Mouse (Mus musculus): ENCODE data around the gene Akirin1. TPM values are rescaled to one million over a fixed set of nuclear protein-coding genes. Genes with fewer than 3 reads are reported as not detected.

Akirin1 gene
- polyA plus RNA-seq, 2 experiments = 15.6 to 24.5 TPM

DNA sequence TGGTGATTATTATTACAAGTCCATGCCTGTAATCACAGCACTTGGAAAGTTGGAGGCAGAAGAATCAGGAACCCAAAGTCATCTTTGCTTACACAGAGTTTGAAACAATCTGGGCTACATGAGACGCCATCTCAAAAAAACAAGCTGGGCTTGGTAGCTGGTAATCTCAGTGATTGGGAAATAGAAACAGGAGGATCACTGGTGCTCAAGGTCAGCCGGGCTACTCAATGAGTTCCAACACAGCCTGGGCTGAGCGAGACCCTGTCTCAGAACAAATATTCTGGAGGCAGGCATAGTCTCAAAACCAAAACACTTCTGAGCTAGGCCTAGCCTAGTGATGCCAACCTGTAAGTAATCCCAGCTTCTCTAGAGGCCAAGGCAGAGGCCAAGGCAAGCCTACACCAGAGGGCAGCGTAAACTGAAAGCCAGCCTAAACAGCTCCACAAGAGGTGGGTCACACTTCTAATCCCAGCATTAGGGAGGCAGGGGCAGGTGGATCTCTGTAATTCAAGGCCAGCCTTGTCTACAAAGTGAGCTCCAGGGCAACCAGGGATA is 4.8 kb downstream of the Akirin1 start:
- H3K9ac ChIP-seq (replicated peaks) = no peak overlapping the region
- no peak overlapping the region for H3K4me3 ChIP-seq (ENCODE audit: insufficient read depth in 1 of 2, low read depth in 2 of 2, low read length in 2 of 2)
- H3K27me3 ChIP-seq (ENCODE audit: control insufficient read depth, insufficient read depth, low read length) = no peaks in the 10 kb centered on the region
- no peak overlapping the region for H3K4me2 ChIP-seq (ENCODE audit: low read depth)
- WGBS (ENCODE audit: insufficient replicate concordance) = 79% methylated on average over 4 of the region's 4 CpGs
- H3K9me3 ChIP-seq (ENCODE audit: control insufficient read depth, low read length) = no peaks in the 10 kb centered on the region
- no peak for DNase-seq (ENCODE audit: low read depth in 3 of 3, low spot score in 3 of 3)
- TF ChIP-seq EP300 (IDR thresholded peaks at IDR 0.05; ENCODE audit: low read depth) (no peak), CTCF (IDR thresholded peaks at IDR 0.05; ENCODE audit: low read depth) (no peak)
- no peak for ATAC-seq (ENCODE audit: insufficient read depth)
- no peak overlapping the region for H3K27ac ChIP-seq
- H3K36me3 ChIP-seq (replicated peaks; ENCODE audit: control insufficient read depth, insufficient read depth, low read depth) = peaks cover 13% of the 10 kb centered on the region
- H3K4me1 ChIP-seq (replicated peaks; ENCODE audit: control insufficient read depth in 2 of 2, insufficient read depth in 2 of 2, low read length in 1 of 2) = peaks cover 0 to 13% of the 10 kb centered on the region in 2 experiments; a peak in 3 of 4 replicates

DNA sequence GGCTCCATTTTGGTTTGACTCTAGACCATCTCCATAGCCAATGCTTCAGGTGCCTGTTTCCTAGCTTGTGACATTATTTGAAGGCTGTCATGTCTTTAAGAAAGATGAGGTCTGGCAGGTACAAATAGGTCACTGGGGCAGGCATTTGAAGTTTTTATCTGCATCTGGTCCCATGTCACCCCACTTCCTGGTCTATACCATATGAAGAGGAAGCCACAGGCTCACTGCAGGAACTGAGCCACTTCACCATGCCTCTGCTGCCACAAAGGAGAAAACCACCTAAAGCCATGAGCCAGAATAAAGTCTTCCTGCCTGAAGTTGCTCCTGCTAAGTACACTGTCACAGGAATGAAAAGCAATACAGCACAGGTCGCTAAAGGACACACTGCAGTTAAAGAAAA is 7.3 kb downstream of the Akirin1 start:
- WGBS (ENCODE audit: insufficient replicate concordance) = 23% methylated on average over 1 of the region's 1 CpGs
- ATAC-seq (ENCODE audit: insufficient read depth) (no peak), DNase-seq (ENCODE audit: low read depth in 3 of 3, low spot score in 3 of 3) (no peak)
- H3K4me3 ChIP-seq (ENCODE audit: insufficient read depth in 1 of 2, low read depth in 2 of 2, low read length in 2 of 2) = no peak overlapping the region
- H3K36me3 ChIP-seq (replicated peaks; ENCODE audit: control insufficient read depth, insufficient read depth, low read depth) = peaks cover 25% of the 10 kb centered on the region
- no peak overlapping the region for H3K9ac ChIP-seq (replicated peaks)
- no peak overlapping the region for H3K27ac ChIP-seq
- no peaks in the 10 kb centered on the region for H3K27me3 ChIP-seq (ENCODE audit: control insufficient read depth, insufficient read depth, low read length)
- no peak for TF ChIP-seq CTCF (IDR thresholded peaks at IDR 0.05; ENCODE audit: low read depth)
- no peak for TF ChIP-seq EP300 (IDR thresholded peaks at IDR 0.05; ENCODE audit: low read depth)
- peaks cover 0 to 7% of the 10 kb centered on the region in 2 experiments; a peak in 1 of 4 replicates for H3K4me1 ChIP-seq (replicated peaks; ENCODE audit: control insufficient read depth in 2 of 2, insufficient read depth in 2 of 2, low read length in 1 of 2)
- H3K4me2 ChIP-seq (ENCODE audit: low read depth) = no peak overlapping the region
- no peaks in the 10 kb centered on the region for H3K9me3 ChIP-seq (ENCODE audit: control insufficient read depth, low read length)

DNA sequence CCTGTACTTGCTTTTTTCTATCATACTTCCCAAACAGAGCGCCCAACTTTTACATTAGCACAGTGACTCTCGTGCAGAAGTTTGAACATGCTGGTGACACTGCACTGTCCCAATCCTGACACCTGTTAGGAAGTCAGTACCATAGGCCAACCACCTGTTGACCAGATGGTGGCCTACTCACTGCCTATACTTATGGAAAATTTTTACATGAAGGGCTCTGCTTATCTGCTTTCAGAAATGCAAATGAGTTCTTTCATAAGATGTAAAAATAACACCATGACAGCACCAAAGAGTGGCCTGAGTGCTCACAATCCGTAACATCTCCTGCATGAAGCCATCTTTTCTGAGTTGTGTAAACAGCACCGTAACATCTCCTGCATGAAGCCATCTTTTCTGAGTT is 11.4 kb downstream of the Akirin1 start:
- Histone ChIP-seq H3K4me3 (ENCODE audit: insufficient read depth in 1 of 2, low read depth in 2 of 2, low read length in 2 of 2) (no peak overlapping the region), H3K27ac (no peak overlapping the region), H3K27me3 (ENCODE audit: control insufficient read depth, insufficient read depth, low read length) (no peaks in the 10 kb centered on the region), H3K4me1 (replicated peaks; ENCODE audit: control insufficient read depth in 2 of 2, insufficient read depth in 2 of 2, low read length in 1 of 2) (0 out of 4 replicates have a peak, but pooled peaks cover 0 to 4% of the 10 kb centered on the region in 2 experiments), H3K9ac (replicated peaks) (no peak overlapping the region), H3K4me2 (ENCODE audit: low read depth) (no peak overlapping the region), H3K9me3 (ENCODE audit: control insufficient read depth, low read length) (no peaks in the 10 kb centered on the region), H3K36me3 (replicated peaks; ENCODE audit: control insufficient read depth, insufficient read depth, low read depth) (peaks cover 31% of the 10 kb centered on the region)
- TF ChIP-seq EP300 (IDR thresholded peaks at IDR 0.05; ENCODE audit: low read depth) (no peak), CTCF (IDR thresholded peaks at IDR 0.05; ENCODE audit: low read depth) (no peak)
- 87% methylated on average over 4 of the region's 4 CpGs for WGBS (ENCODE audit: insufficient replicate concordance)
- no peak for DNase-seq (ENCODE audit: low read depth in 3 of 3, low spot score in 3 of 3)
- no peak for ATAC-seq (ENCODE audit: insufficient read depth)

DNA sequence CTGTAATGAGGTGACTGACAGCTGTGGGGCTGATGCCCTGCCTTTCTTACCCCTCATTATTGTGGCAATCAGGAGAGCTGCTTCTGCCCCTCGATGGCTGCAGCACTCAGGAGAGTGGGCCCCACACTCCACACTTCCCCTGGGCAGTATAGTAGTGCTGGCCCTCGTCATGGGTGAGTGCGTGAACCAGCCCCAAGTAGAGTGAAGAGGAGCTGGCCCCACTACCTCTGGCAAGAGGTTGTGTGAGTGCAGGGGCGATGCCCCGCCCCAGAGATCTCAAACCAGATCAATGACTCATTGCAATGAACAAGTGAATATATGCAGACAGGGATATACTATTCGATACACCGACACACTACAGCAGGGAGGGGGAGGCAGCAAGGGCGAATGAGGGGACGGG is 16.6 kb downstream of the Akirin1 start:
- peaks cover 11% of the 10 kb centered on the region for H3K36me3 ChIP-seq (replicated peaks; ENCODE audit: control insufficient read depth, insufficient read depth, low read depth)
- H3K4me2 ChIP-seq (ENCODE audit: low read depth) = no peak overlapping the region
- ATAC-seq (ENCODE audit: insufficient read depth) (no peak), DNase-seq (ENCODE audit: low read depth in 3 of 3, low spot score in 3 of 3) (no peak)
- H3K4me3 ChIP-seq (ENCODE audit: insufficient read depth in 1 of 2, low read depth in 2 of 2, low read length in 2 of 2) = no peak overlapping the region
- H3K9ac ChIP-seq (replicated peaks) = no peak overlapping the region
- no peaks in the 10 kb centered on the region for H3K4me1 ChIP-seq (replicated peaks; ENCODE audit: control insufficient read depth in 2 of 2, insufficient read depth in 2 of 2, low read length in 1 of 2)
- H3K9me3 ChIP-seq (ENCODE audit: control insufficient read depth, low read length) = no peaks in the 10 kb centered on the region
- WGBS (ENCODE audit: insufficient replicate concordance) = 73% methylated on average over 9 of the region's 9 CpGs
- no peak overlapping the region for H3K27ac ChIP-seq
- H3K27me3 ChIP-seq (ENCODE audit: control insufficient read depth, insufficient read depth, low read length) = no peaks in the 10 kb centered on the region
- TF ChIP-seq EP300 (IDR thresholded peaks at IDR 0.05; ENCODE audit: low read depth) = no peak
- TF ChIP-seq CTCF (IDR thresholded peaks at IDR 0.05; ENCODE audit: low read depth) = no peak

DNA sequence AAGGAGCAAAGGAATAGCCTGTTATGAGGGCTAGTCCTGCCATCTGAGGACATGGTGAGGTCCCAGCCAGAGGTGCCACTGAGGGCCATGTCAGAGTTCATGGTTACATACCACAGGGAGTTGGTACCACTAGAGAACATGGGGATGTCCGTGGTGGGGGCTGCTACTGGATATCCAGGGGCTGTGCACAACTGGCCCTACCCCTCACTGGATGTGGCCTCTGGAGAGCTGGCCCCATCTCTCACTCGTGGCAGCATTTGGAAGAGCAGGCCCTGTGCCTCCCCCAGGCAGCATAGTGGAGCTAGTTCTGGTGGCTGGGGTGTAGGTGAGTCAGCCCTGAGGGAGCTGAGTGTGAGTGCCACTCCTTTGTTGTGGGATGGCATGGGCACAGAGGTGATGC is 17.2 kb downstream of the Akirin1 start:
- no peaks in the 10 kb centered on the region for H3K4me1 ChIP-seq (replicated peaks; ENCODE audit: control insufficient read depth in 2 of 2, insufficient read depth in 2 of 2, low read length in 1 of 2)
- WGBS (ENCODE audit: insufficient replicate concordance) = 69% methylated on average over 2 of the region's 2 CpGs
- peaks cover 6% of the 10 kb centered on the region for H3K36me3 ChIP-seq (replicated peaks; ENCODE audit: control insufficient read depth, insufficient read depth, low read depth)
- no peak overlapping the region for H3K4me2 ChIP-seq (ENCODE audit: low read depth)
- TF ChIP-seq EP300 (IDR thresholded peaks at IDR 0.05; ENCODE audit: low read depth) (no peak), CTCF (IDR thresholded peaks at IDR 0.05; ENCODE audit: low read depth) (no peak)
- H3K9ac ChIP-seq (replicated peaks) = no peak overlapping the region
- H3K27me3 ChIP-seq (ENCODE audit: control insufficient read depth, insufficient read depth, low read length) = no peaks in the 10 kb centered on the region
- H3K4me3 ChIP-seq (ENCODE audit: insufficient read depth in 1 of 2, low read depth in 2 of 2, low read length in 2 of 2) = no peak overlapping the region
- no peaks in the 10 kb centered on the region for H3K9me3 ChIP-seq (ENCODE audit: control insufficient read depth, low read length)
- DNase-seq (ENCODE audit: low read depth in 3 of 3, low spot score in 3 of 3) = no peak
- ATAC-seq (ENCODE audit: insufficient read depth) = no peak
- H3K27ac ChIP-seq = no peak overlapping the region
